Mouse (Mus musculus) T-cell, adult 66 days (primary cell): ENCODE data around the gene Khdc1b. TPM values are rescaled to one million over a fixed set of nuclear protein-coding genes. Genes with fewer than 3 reads are reported as not detected.

Experiments used
- total RNA-seq, 2 experiments: library from RNA; stranded (reverse); gene quantifications; 3 replicates in 1 of 2; 4 replicates in 1 of 2; pipeline ENCODE4 v1.2.4; 2023

The Khdc1b gene
- not detected for total RNA-seq

GRCm38 (mm10) chr1:21383256-21383655 is at the start of gene Khdc1b:
Gene Khdc1b (plus strand): TSS chr1:21383556.

GRCm38 (mm10) chr1:21349341-21349740 is 34.0 kb upstream of the Khdc1b start, which contains the start of gene Khdc1a:
Gene Khdc1a (plus strand): TSS chr1:21349641.

GRCm38 (mm10) chr1:21368031-21368430 is 15.3 kb upstream of the Khdc1b start, which contains the start of gene Khdc1c:
Gene Khdc1c (plus strand): TSS chr1:21368331.

Other genes starting within 250 kb of the Khdc1b start
- under 1 TPM; 0.65 to 0.87 TPM for gene Tmem14a, start 165.0 kb upstream of the Khdc1b start, total RNA-seq
- gene Gsta3, start 143.0 kb upstream of the Khdc1b start, total RNA-seq, result 1 to 10 TPM in 1 of 2 experiments, not detected in 1; 1.4 TPM
- gene Khdc1a, start 33.9 kb upstream of the Khdc1b start, total RNA-seq, result under 1 TPM in 1 of 2 experiments, not detected in 1; 0.55 TPM
- gene Khdc1c, start 15.2 kb upstream of the Khdc1b start, total RNA-seq, result not detected